Mouse (Mus musculus) bone marrow macrophage, adult 2 months (primary cell): ENCODE results near the gene Pias4.

ENCODE experiments used
- CTCF ChIP-seq: IDR thresholded peaks from 2 replicates; pipeline ENCODE4 v1.5.1; 2012; ENCODE audit warnings: low read depth, mild to moderate bottlenecking, low read length, moderate library complexity
- POLR2A ChIP-seq: IDR thresholded peaks from 2 replicates; pipeline ENCODE4 v1.6.1; 2012; ENCODE audit warnings: mild to moderate bottlenecking, low read depth, low read length, borderline replicate concordance

- TF ChIP-seq POLR2A (no peak), CTCF (no peak)
Observed at GRCm38 (mm10) chr10:81200605-81201287, 33.0 kb upstream of the Pias4 start.
